Mouse (Mus musculus) adrenal gland (tissue): Measurements from ENCODE around the gene Lgr6.

Experiments
- intact Hi-C: fragments of 180-260 bp; cut with DNase I; formaldehyde crosslinking; loops from one replicate; pipeline ENCODE4 v1.15.1; 2025

Lgr6 gene

DNA sequence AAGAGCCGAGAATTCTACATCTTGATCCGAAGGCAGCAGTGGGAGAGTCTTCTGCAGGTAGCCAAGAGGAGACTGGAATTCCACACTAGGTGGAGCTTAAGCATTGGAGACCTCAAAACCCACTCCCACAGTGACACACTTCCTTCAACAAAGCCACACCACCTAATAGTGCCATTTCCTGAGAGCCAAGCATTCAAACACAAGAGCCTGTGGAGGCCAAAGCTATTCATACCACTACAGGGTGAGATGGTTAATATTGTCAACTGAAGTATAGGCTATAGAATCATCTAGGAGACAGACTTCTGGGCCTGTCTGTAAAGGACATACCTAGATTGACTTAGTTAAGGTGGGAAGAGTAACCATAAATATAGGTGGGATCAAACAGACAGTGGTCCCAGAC, 139.6 kb downstream of the Lgr6 start:
- intact Hi-C loops: no loop called here

DNA sequence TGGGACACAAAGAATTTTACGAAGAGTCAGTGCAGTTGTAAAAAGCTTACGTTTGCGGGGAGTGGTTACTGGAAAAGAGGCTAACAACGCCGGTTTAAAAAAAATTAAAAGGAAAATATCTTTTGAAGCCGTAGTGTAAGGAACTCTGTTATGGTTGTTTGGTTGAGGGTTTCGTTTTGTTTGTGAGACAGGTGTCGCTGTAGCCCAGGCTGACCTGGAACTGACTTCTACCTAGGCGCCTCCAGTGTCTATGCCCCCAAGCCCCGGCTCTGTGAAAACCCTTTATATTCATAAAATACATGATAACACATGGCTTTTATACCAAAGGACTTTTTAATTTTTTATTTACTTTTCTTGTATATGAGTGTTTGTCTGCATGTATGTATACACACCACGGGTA, 142.3 kb downstream of the Lgr6 start:
- intact Hi-C loops: no loop called here

DNA sequence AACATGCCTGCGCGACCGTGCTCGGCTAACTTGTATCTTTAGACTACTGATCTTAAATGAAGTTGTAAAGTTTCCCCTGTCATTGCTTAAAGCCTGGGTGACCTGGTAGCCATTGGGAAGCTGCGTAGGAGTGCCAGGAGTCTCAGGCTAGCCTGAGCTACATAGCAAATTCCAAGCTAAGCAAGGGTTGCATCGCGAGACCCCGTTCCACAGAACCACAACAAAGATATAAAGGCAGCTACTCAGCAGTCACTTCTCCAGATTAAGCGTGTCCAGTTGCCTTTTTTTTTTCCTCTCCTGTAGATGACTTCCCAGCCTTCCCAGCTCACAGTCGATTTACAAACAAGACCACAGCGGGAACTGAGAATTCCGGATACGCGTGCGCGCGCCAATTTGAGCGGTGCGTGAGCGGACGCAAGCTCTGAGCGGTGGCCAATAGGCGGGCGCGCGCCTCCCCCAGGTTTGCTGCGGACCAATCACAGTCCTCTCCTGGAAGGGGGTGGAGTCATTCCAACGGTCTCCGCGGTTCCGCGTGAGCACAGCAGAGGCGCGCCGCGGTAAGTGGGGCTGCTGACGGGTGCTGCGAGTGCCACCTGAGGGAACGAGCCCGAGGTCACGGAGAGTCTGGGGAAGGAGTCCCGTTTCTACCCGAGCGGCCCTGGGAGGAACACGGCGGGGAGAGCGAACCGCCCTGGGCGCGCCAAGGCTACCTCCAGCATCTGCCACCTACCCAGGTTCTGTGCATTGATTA, 142.8 kb downstream of the Lgr6 start, which contains the start of gene Ube2t:
TSS of gene Ube2t (plus strand) at position 513 of the 751 bp plus-strand sequence.
- intact Hi-C loops: no loop called here

DNA sequence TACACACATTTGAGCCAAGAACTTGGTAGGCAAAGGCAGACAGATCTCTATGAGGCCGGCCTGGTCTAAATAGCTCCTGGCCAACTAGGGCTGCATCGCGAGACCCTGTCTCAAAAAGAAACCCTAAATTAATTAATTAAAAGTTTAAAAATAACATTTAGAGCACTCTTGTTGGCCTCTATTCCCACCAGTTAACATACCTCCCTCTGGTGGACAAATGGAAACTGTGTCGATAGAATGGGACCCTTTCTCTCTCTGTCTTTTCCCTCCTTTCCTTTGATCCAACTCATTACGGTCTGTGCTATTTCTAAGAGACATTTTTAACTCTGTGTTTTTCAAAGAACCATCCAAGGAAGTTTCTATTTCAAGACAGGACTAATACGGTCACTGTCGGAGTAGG, 144.4 kb downstream of the Lgr6 start:
- intact Hi-C loops: no loop called here

DNA sequence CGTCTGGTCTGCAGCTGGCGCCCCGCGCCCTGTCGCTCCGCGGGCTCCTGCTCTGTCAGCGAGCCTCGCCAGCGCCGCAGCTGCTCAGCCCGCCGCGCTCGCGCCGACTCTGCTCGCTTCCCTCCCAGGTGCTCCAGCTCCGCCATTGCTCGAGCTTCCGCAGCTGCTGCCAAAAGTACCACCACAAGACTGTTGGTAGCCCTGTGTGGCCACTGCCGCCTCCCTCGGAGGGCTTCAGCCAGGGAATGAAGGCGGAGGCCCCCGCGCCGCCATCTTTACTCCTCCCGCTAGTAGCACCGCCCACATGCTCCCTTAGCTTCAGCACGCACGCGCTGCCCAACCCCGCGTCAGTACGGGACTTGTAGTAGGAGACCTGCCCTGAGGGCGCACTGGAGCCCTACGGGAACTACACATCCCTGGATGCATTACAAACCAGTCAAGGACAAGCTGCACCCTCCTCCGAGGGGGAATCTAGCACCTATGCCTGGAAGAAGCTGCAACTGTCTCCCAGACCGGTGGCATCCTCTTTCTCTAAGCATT, 149.4 kb downstream of the Lgr6 start, which contains the start of gene Ppp1r12b:
TSS of gene Ppp1r12b (minus strand) at position 306 of the 540 bp plus-strand sequence.
- intact Hi-C loops: no loop called here

DNA sequence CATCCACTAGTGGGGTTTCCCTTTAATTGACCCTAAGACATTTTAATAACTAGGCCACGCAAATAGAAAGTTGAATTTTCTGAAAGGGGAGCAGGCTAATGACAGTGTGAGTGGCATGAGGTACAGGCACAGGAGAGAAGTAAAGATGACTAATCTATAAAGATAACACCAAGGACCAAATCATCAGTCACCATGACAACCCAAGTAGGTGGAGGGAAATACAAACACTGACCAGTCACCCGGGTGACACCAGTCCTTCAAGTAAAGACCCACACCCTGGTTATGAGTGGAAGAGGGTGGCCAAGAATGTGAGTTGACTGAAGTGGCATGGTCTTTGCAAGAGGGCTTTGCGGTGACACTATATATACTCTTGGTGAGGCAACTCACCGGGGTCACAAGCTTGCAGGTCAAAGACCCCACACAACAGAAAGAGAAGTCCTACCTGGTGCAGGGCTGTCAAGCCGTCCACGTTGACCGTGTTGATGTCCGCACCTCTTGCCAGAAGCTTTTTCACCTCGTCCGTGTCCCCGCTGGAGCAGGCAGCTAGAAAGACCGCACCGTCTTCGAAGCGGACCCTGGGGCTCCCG, 149.9 kb downstream of the Lgr6 start:
- intact Hi-C loops: no loop called here

DNA sequence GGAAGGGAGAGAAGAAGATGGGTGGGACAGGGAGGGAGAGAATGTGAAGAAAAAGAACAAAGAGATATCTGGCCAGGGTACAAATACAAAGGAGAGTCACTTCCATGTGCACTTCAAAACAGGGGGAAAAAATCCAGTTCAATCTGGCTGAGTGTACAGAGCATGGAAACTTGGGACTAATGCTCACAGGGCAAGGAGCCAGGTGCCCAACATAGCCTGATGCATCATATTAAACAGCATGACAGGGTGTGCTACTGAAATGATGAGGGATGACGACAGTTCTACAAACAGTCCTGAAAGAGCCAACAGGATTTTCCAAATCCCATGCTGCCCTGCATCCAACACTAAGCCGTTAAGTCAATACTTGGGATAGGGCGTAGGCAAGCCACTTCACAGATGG, 155.1 kb downstream of the Lgr6 start:
- intact Hi-C loops: no loop called here

DNA sequence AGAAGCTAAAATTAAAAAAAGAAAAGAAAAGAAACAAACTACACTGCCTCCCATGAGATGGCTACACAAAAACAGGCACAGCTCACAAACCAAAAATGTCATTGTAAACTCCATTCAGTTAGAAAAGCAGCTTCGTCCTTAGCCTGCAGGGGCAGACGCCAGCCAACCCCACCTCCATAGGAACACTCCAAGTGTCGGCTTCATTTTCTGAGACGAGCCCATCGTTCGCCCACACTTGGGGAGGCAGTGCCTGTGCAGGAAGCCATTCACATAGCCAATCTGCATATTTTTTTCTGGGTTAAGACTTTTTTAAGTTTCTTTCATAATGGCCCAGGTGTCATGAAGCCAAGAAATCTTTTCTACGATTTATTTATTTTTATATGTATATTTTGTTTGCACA, 157.5 kb downstream of the Lgr6 start:
- intact Hi-C loops: no loop called here

DNA sequence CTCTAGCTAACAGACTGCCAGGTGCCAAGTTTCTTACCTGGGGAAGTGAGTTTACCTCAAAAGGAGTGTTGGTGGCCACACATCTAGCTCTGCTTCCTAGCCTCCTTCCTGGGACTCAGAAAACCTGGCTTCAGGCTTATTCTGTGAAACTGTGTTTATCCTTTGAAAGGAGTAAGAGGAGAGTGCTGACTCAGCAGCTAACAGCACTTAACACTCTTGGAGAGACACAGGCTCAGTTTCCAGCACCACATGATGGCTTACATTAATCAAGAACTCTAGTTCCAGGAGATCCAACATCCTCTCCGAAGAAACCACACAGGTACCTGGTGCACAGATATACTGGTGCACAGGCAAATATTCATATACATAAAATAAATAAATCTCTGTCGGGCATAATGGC, 162.2 kb downstream of the Lgr6 start:
- intact Hi-C loops: no loop called here

DNA sequence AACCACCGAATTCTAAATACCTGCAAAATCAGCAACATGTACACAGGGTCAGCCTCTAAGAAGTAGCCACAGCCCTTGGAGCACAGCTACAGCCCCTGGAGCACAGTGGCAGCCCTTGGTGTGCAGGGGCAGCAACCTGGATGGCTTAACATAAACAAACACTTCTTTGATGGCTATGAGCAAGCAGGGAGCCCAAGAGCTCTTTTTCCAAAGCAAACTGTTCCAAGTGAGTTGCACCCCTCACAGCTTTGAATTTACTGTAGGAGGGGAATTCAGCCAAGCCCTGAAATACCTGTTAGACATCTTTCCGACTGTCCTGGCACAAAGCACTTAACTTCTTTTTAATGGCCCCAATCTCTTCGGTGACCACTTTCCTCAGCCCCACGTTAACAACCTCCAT, 164.2 kb downstream of the Lgr6 start:
- intact Hi-C loops: no loop called here

DNA sequence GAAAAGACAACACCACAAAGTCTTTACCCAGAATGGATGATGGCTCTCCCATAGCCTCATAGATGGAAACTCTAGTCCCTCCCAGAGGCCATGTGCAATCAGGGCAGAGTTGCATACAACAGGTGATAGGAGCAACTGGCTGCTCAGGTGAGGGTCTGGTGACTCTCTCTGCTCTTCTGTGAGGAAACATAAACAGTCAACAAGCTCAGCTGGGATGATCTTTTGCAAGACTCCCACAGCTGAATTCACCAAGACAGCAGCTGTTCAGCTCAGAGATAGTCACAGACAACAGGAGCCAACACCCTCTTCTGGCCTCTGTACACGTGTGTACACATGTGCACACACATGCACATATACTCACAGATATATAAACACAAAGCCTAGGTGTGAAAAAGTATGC, 166.8 kb downstream of the Lgr6 start:
- intact Hi-C loops: no loop called here

DNA sequence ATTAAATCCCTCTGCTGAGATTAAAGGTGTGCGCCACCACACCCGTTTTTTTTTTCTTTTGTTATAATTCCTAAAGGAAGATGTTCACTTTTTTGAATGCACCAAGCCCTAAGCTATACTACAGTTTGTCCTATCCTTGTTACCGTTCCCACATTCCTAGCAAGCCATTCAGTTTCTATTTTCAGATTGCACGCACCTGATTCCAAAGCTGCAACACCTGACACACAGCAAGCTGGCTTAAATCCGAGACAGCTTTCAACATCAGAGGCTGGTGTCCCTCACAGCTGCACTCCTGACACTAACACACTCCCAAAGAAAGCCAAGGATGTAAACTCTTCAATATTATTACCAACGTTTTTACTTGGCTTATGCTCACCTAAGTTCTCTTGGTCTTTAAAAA, 168.7 kb downstream of the Lgr6 start:
- intact Hi-C loops: no loop called here
